Mouse (Mus musculus) neural tube, embryonic 11.5 days (tissue): ENCODE data around the gene Tinf2. TPM values are rescaled to one million over a fixed set of nuclear protein-coding genes. Genes with fewer than 3 reads are reported as not detected.

Source experiments
- ATAC-seq: fragments of 200-750 bp; cut with Nextera tagmentation; 2 replicates; pipeline ENCODE4 v1.8.0; 2017; ENCODE audit warnings: moderate number of reproducible peaks, mild to moderate bottlenecking, moderate TSS enrichment, moderate library complexity; ENCODE audit not compliant: insufficient read depth, low FRiP score, low TSS enrichment
- DNase-seq: peaks from one replicate; pipeline ENCODE4 v3.0.0-alpha.2; 2015; ENCODE audit warnings: low spot score
- H3K27ac ChIP-seq: fragments of 300-500 bp; sonication (generic); 2 replicates; pipeline ENCODE4 v1.5.1; 2014; ENCODE audit warnings: low read depth, mild to moderate bottlenecking, low read length
- H3K27me3 ChIP-seq: fragments of 300-500 bp; sonication (generic); 2 replicates; pipeline ENCODE4 v1.6.1; 2014; ENCODE audit warnings: mild to moderate bottlenecking, low read length, mixed read lengths; ENCODE audit not compliant: control insufficient read depth, insufficient read depth
- H3K36me3 ChIP-seq: fragments of 300-500 bp; sonication (generic); 2 replicates; pipeline ENCODE4 v1.6.1; 2014; ENCODE audit warnings: mild to moderate bottlenecking, low read length, moderate library complexity, mixed read lengths; ENCODE audit not compliant: control insufficient read depth, insufficient read depth
- H3K4me1 ChIP-seq: fragments of 300-500 bp; sonication (generic); 2 replicates; pipeline ENCODE4 v1.6.1; 2014; ENCODE audit warnings: low read length, mixed read lengths; ENCODE audit not compliant: control insufficient read depth, insufficient read depth
- H3K4me2 ChIP-seq: fragments of 300-500 bp; sonication (generic); 2 replicates; pipeline ENCODE4 v1.6.1; 2014; ENCODE audit warnings: low read depth, mild to moderate bottlenecking, moderate library complexity
- H3K4me3 ChIP-seq: fragments of 300-500 bp; sonication (generic); 2 replicates; pipeline ENCODE4 v1.5.1; 2014; ENCODE audit warnings: low read depth, low read length
- H3K9ac ChIP-seq: fragments of 300-500 bp; sonication (generic); 2 replicates; pipeline ENCODE4 v1.6.1; 2014; ENCODE audit warnings: mild to moderate bottlenecking, low read length
- H3K9me3 ChIP-seq: fragments of 300-500 bp; sonication (generic); 2 replicates; pipeline ENCODE4 v1.6.1; 2016; ENCODE audit warnings: low read length; ENCODE audit not compliant: control insufficient read depth
- WGBS: fragments of 180-500 bp; shearing (Covaris S2); extraction: QIAGEN DNeasy Blood & Tissue Kit; methylation state at CpG from one replicate; pipeline ENCODE4 v1.1.7; 2014; 5-methylcytosine and 5-hydroxymethylcytosine counted together
- polyA plus RNA-seq: library from polyadenylated mRNA; unstranded; fragments of >200 nt; fragmentation: Nextera tagmentation; extraction: Ambion mirVana; gene quantifications from 2 replicates; pipeline ENCODE4 v1.2.1, GENCODE M21; 2014

The Tinf2 gene
- polyA plus RNA-seq, 1 experiment from 2014 or later = 61.2 TPM

GRCm38 (mm10) chr14:55637795-55638194 lies 43.8 kb downstream of the Tinf2 start, which contains the start of gene Gm49378:
TSS of gene Gm49378 (minus strand) at chr14:55637895.
- WGBS = 95% methylated on average over 9 of the region's 9 CpGs
- DNase-seq (no peak), ATAC-seq (no peak)
- no peak within 1 kb of the TSS for H3K4me2 ChIP-seq
- peaks cover 10% of the 10 kb centered on the region for H3K4me1 ChIP-seq
- H3K27me3 ChIP-seq = no peaks in the 10 kb centered on the region
- no peak within 1 kb of the TSS for H3K4me3 ChIP-seq
- H3K9ac ChIP-seq = no peak within 1 kb of the TSS
- H3K9me3 ChIP-seq = no peaks in the 10 kb centered on the region
- H3K36me3 ChIP-seq = peaks cover 10% of the 10 kb centered on the region
- H3K27ac ChIP-seq = no peak within 1 kb of the TSS

DNA sequence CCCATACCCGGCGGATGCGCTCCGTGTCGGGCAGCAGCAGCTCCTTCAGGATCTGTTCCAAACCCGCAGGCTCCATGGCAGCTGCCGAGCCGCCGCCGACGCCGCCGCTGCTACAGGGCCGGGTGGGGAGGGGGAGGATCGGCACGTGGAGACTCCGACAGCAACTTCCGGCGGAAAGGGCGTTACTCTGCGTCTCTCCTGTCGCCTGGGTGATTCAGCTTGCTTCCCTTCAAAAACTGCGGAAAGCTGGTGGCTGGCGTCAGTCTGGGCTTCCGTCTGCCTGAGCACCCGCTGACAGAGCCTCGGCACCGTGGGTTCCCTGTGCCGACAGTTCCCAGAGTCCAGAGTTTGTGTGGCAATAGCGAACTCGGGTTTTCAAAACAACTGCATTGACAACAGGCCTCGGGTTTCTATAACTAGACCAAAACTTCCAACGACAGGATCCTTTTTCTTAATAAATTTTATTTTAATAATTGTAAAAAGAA lies 46.1 kb downstream of the Tinf2 start, which contains the start of gene Ipo4:
Gene Ipo4, minus strand, starts transcription at position 435 of the 485 bp plus-strand sequence.
- Histone ChIP-seq H3K36me3 (peaks cover 13% of the 10 kb centered on the region), H3K27ac (no peak within 1 kb of the TSS), H3K9ac (peak within 1 kb of the TSS; percentile 65), H3K4me3 (peak within 1 kb of the TSS; percentile 63), H3K4me2 (peak within 1 kb of the TSS; percentile 65), H3K4me1 (peaks cover 4% of the 10 kb centered on the region), H3K9me3 (no peaks in the 10 kb centered on the region), H3K27me3 (no peaks in the 10 kb centered on the region)
- ATAC-seq = peak; percentile 75; the same call in 1 of the 2 replicates
- 2% methylated on average over 26 of the region's 33 CpGs for WGBS
- peak; percentile 90 for DNase-seq

- Histone ChIP-seq H3K4me3 (peak overlapping the region; percentile 63), H3K4me2 (peak overlapping the region; percentile 65), H3K27me3 (no peaks in the 10 kb centered on the region), H3K4me1 (peaks cover 4% of the 10 kb centered on the region), H3K27ac (no peak overlapping the region), H3K9me3 (no peaks in the 10 kb centered on the region), H3K9ac (peak overlapping the region; percentile 65), H3K36me3 (peaks cover 17% of the 10 kb centered on the region)
- 3% methylated on average over 23 of the region's 23 CpGs for WGBS
- DNase-seq (no peak), ATAC-seq (peak; percentile 49)
Observed at GRCm38 (mm10) chr14:55634874-55635522, 46.6 kb downstream of the Tinf2 start.

GRCm38 (mm10) chr14:55629312-55629711 lies 52.3 kb downstream of the Tinf2 start:
- Histone ChIP-seq H3K4me2 (no peak overlapping the region), H3K4me1 (no peaks in the 10 kb centered on the region), H3K4me3 (no peak overlapping the region), H3K9ac (no peak overlapping the region), H3K36me3 (peaks cover 33% of the 10 kb centered on the region), H3K27ac (no peak overlapping the region), H3K27me3 (no peaks in the 10 kb centered on the region), H3K9me3 (no peaks in the 10 kb centered on the region)
- no peak for ATAC-seq
- WGBS = 50% methylated on average over 5 of the region's 5 CpGs
- no peak for DNase-seq

DNA sequence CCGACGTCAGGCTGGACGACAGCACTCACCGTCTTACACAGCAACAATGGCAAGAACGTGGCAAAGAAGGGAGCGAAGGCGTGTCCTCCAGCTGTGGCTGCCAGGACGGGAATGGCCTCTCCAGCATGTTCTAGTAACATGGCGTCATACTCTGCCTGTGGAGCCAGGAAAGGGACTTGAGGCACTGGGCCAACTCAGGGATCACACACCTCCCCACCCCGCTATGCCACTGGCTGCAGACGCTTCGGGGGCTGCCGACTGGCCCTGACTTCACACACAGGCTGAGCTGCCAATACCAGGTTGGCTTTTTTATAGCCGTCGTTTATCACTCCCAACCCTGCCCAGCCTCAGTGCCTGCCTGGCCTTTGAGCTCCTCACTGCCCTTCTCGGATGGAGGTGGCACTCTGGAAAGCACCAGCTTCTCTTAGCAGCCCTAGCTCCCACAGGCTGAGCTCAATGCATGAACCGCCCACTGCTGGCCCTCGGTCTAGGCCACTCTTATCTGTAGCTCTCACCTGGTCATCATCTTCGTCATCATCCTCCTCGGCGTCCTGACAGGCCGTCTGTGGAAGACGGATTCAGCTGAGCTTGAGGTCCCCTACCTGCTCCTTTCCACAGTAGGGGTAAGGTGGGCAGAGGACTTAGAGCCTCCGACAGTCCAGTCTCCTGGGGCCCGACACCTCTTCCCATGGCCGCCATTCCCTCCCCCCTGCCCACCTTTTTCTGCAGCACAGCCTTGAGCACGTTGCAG lies 53.4 kb downstream of the Tinf2 start:
- no peak overlapping the region for H3K27ac ChIP-seq
- no peak overlapping the region for H3K4me2 ChIP-seq
- no peaks in the 10 kb centered on the region for H3K9me3 ChIP-seq
- WGBS = 83% methylated on average over 27 of the region's 27 CpGs
- no peaks in the 10 kb centered on the region for H3K4me1 ChIP-seq
- H3K27me3 ChIP-seq = no peaks in the 10 kb centered on the region
- no peak for DNase-seq
- ATAC-seq = no peak
- no peak overlapping the region for H3K4me3 ChIP-seq
- H3K9ac ChIP-seq = no peak overlapping the region
- peaks cover 29% of the 10 kb centered on the region for H3K36me3 ChIP-seq

Other genes with a start within 250 kb of the Tinf2 start
- 33.2 and 36.5 TPM in 2 replicates for gene Dhrs4, start 203.1 kb downstream of the Tinf2 start, polyA plus RNA-seq
- 9.4 and 9.5 TPM in 2 replicates for gene Carmil3, start 191.2 kb downstream of the Tinf2 start, polyA plus RNA-seq
- gene Cpne6, start 171.4 kb downstream of the Tinf2 start, polyA plus RNA-seq = 0.99 and 1.7 TPM in 2 replicates
- gene Nrl, start 156.8 kb downstream of the Tinf2 start, polyA plus RNA-seq = not detected in 2 replicates
- 14.5 and 14.7 TPM in 2 replicates for gene Pck2, start 141.6 kb downstream of the Tinf2 start, polyA plus RNA-seq
- gene Dcaf11, start 121.8 kb downstream of the Tinf2 start, polyA plus RNA-seq = 84.4 and 85.1 TPM in 2 replicates
- gene A730061H03Rik, start 121.4 kb downstream of the Tinf2 start, polyA plus RNA-seq = 0.80 TPM in 1 of 2 replicates, not detected in the other
- gene Fitm1, start 106.2 kb downstream of the Tinf2 start, polyA plus RNA-seq = 4.7 and 6.8 TPM in 2 replicates
- gene Psme1, start 103.7 kb downstream of the Tinf2 start, polyA plus RNA-seq = 112 and 123 TPM in 2 replicates
- 6.0 and 7.6 TPM in 2 replicates for gene Emc9, start 96.5 kb downstream of the Tinf2 start, polyA plus RNA-seq
- gene Psme2, start 90.7 kb downstream of the Tinf2 start, polyA plus RNA-seq = 188 and 218 TPM in 2 replicates
- gene Rnf31, start 90.1 kb downstream of the Tinf2 start, polyA plus RNA-seq = 10.2 and 13.0 TPM in 2 replicates
- gene Irf9, start 78.2 kb downstream of the Tinf2 start, polyA plus RNA-seq = 5.7 and 5.9 TPM in 2 replicates
- 12.0 and 12.4 TPM in 2 replicates for gene Rec8, start 63.8 kb downstream of the Tinf2 start, polyA plus RNA-seq
- gene Ipo4, start 45.9 kb downstream of the Tinf2 start, polyA plus RNA-seq = 99.2 and 104 TPM in 2 replicates
- 1.0 and 1.6 TPM in 2 replicates for gene Gm49378, start 43.9 kb downstream of the Tinf2 start, polyA plus RNA-seq
- 64.2 and 65.8 TPM in 2 replicates for gene Tm9sf1, start 38.0 kb downstream of the Tinf2 start, polyA plus RNA-seq
- gene Tssk4, start 31.6 kb downstream of the Tinf2 start, polyA plus RNA-seq = 0.89 and 0.93 TPM in 2 replicates
- 65.5 and 65.7 TPM in 2 replicates for gene Mdp1, start 21.3 kb downstream of the Tinf2 start, polyA plus RNA-seq
- gene Gmpr2, start 9.9 kb downstream of the Tinf2 start, polyA plus RNA-seq = 53.1 and 66.7 TPM in 2 replicates
- gene Nedd8, start 9.7 kb downstream of the Tinf2 start, polyA plus RNA-seq = 573 and 583 TPM in 2 replicates
- 0.37 and 0.57 TPM in 2 replicates for gene Tgm1, start 32.1 kb upstream of the Tinf2 start, polyA plus RNA-seq
- 26.5 and 29.3 TPM in 2 replicates for gene Rabggta, start 40.4 kb upstream of the Tinf2 start, polyA plus RNA-seq
- 68.6 and 76.8 TPM in 2 replicates for gene Dhrs1, start 63.9 kb upstream of the Tinf2 start, polyA plus RNA-seq
- 51.9 and 53.8 TPM in 2 replicates for gene Nop9, start 63.9 kb upstream of the Tinf2 start, polyA plus RNA-seq
- 0.32 TPM in 1 of 2 replicates, not detected in the other for gene Cideb, start 76.6 kb upstream of the Tinf2 start, polyA plus RNA-seq
- gene Ltb4r2, start 79.6 kb upstream of the Tinf2 start, polyA plus RNA-seq = 0.20 and 0.52 TPM in 2 replicates
- 0.18 and 0.27 TPM in 2 replicates for gene Ltb4r1, start 84.1 kb upstream of the Tinf2 start, polyA plus RNA-seq
- 8.9 and 9.0 TPM in 2 replicates for gene Adcy4, start 102.3 kb upstream of the Tinf2 start, polyA plus RNA-seq
- gene Ripk3, start 107.0 kb upstream of the Tinf2 start, polyA plus RNA-seq = 14.2 and 16.6 TPM in 2 replicates
- 25.9 and 33.7 TPM in 2 replicates for gene Nfatc4, start 141.3 kb upstream of the Tinf2 start, polyA plus RNA-seq
- gene Nynrin, start 172.2 kb upstream of the Tinf2 start, polyA plus RNA-seq = 15.1 and 16.0 TPM in 2 replicates
- 0.13 and 0.22 TPM in 2 replicates for gene Cbln3, start 202.6 kb upstream of the Tinf2 start, polyA plus RNA-seq
- 11.8 and 13.0 TPM in 2 replicates for gene Khnyn, start 203.1 kb upstream of the Tinf2 start, polyA plus RNA-seq
- gene Sdr39u1, start 218.5 kb upstream of the Tinf2 start, polyA plus RNA-seq = 45.7 and 52.6 TPM in 2 replicates